Mouse (Mus musculus) WW6 (cell line): ENCODE measurements around the gene Map7d1.

Experiments used
- DNase-seq: peaks from one replicate; pipeline ENCODE4 v3.0.0-alpha.2; 2013; ENCODE audit warnings: low read depth, low spot score

Map7d1 gene

GRCm38 (mm10) chr4:126269292-126269691 lies 13.1 kb upstream of the Map7d1 start:
- no peak for DNase-seq

GRCm38 (mm10) chr4:126262119-126262807 lies 6.1 kb upstream of the Map7d1 start, which contains the start of gene Trappc3:
Trappc3 (plus strand) TSS chr4:126262325.
- DNase-seq = peak; percentile 90

- DNase-seq = no peak
These were observed 5.5 kb upstream of the Map7d1 start for GRCm38 (mm10) chr4:126261675-126262074.

- no peak for DNase-seq
These were observed 5.1 kb upstream of the Map7d1 start for GRCm38 (mm10) chr4:126261266-126261665.

- DNase-seq = no peak
These were observed 4.5 kb upstream of the Map7d1 start for GRCm38 (mm10) chr4:126260520-126261201.

GRCm38 (mm10) chr4:126259523-126260160 lies 3.5 kb upstream of the Map7d1 start:
- DNase-seq = no peak

GRCm38 (mm10) chr4:126259063-126259462 lies 2.9 kb upstream of the Map7d1 start:
- no peak for DNase-seq

- no peak for DNase-seq
These were observed 1.1 kb upstream of the Map7d1 start for GRCm38 (mm10) chr4:126256967-126257881.

GRCm38 (mm10) chr4:126255113-126256001 lies 786 bp downstream of the Map7d1 start:
- DNase-seq = no peak

- DNase-seq = no peak
These were observed 1.6 kb downstream of the Map7d1 start for GRCm38 (mm10) chr4:126254315-126255112.

- no peak for DNase-seq
These were observed 2.4 kb downstream of the Map7d1 start for GRCm38 (mm10) chr4:126253637-126254272.

GRCm38 (mm10) chr4:126252411-126253237 lies 3.5 kb downstream of the Map7d1 start:
- no peak for DNase-seq

- no peak for DNase-seq
These were observed 4.4 kb downstream of the Map7d1 start for GRCm38 (mm10) chr4:126251655-126252254.

- no peak for DNase-seq
These were observed 5.5 kb downstream of the Map7d1 start for GRCm38 (mm10) chr4:126250659-126251058.

GRCm38 (mm10) chr4:126248261-126248868 lies 7.8 kb downstream of the Map7d1 start:
- DNase-seq = no peak

GRCm38 (mm10) chr4:126246202-126246889 lies 9.8 kb downstream of the Map7d1 start:
- DNase-seq = no peak

GRCm38 (mm10) chr4:126242510-126242909 lies 13.6 kb downstream of the Map7d1 start:
- no peak for DNase-seq
